Mouse (Mus musculus): ENCODE results near the gene Ccnd1.

DNA sequence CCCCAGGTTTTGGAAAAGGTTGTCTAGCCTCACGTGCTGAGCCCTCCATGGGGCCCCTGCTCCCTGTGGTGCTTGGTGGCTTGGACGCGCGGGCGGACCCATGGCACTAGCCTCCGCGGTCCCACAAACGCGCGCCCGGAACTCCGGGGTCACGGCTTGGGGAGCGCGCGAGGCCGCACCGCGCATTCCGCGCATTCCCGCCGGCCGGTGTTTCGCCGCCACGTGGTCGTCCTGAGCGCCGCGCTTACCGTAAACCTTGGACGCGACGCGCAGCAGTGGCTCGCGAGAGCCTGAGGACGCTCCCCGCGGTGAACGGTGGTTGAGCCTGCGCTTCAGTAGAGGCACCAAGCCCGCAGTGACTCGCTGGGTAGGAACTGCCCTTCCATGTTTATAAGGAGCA lies 3.5 kb upstream of the Ccnd1 start:
- TF ChIP-seq POLR2A (IDR thresholded peaks at IDR 0.05; ENCODE audit: borderline replicate concordance, extremely low read depth, low read depth, low read length), result 0 out of 2 replicates have a peak, but pooled peaks have one; percentile 13
- no peak for TF ChIP-seq CTCF (IDR thresholded peaks at IDR 0.05; ENCODE audit: insufficient read depth, low read length)
